Mouse (Mus musculus): ENCODE measurements around the gene Ubxn1. TPM values are rescaled to one million over a fixed set of nuclear protein-coding genes. Genes with fewer than 3 reads are reported as not detected.

Ubxn1 gene
- total RNA-seq, 1 experiment, result 220 TPM

GRCm38 (mm10) chr19:8852236-8852928 lies 18.9 kb upstream of the Ubxn1 start:
- no peak for TF ChIP-seq MAFK (IDR thresholded peaks at IDR 0.05; ENCODE audit: insufficient read depth, low read depth, low read length)
- TF ChIP-seq HCFC1 (IDR thresholded peaks at IDR 0.05; ENCODE audit: borderline replicate concordance, insufficient read depth, low read length), result no peak
- TF ChIP-seq CHD2 (IDR thresholded peaks at IDR 0.05; ENCODE audit: low read depth, low read length), result no peak
- no peak for TF ChIP-seq ZC3H11A (IDR thresholded peaks at IDR 0.05; ENCODE audit: borderline replicate concordance, low read depth, low read length)
- TF ChIP-seq ZNF384 (IDR thresholded peaks at IDR 0.05; ENCODE audit: low read depth, low read length), result no peak
- Histone ChIP-seq H3K4me3 (ENCODE audit: insufficient read depth in 1 of 2, low read depth in 1 of 2, low read length in 2 of 2, poor library complexity in 1 of 2, severe bottlenecking in 1 of 2) (peak overlapping the region; percentile 29 to 40; a peak in 2 of 4 replicates), H3K9me3 (ENCODE audit: control insufficient read depth, insufficient read depth, low read depth, low read length) (no peaks in the 10 kb centered on the region), H3K36me3 (ENCODE audit: control insufficient read depth, insufficient read depth, low read length, poor library complexity, severe bottlenecking) (0 out of 2 replicates have a peak, but pooled peaks cover 3% of the 10 kb centered on the region), H3K4me1 (ENCODE audit: control insufficient read depth in 2 of 2, insufficient read depth in 2 of 2, low read length in 2 of 2, poor library complexity in 1 of 2) (peaks cover 5 to 16% of the 10 kb centered on the region in 2 experiments; a peak in 2 of 4 replicates), H3K9ac (ENCODE audit: insufficient read depth, low read depth, low read length, poor library complexity, severe bottlenecking) (no peak overlapping the region), H3K27ac (ENCODE audit: insufficient read depth, low read depth, low read length, poor library complexity, severe bottlenecking) (no peak overlapping the region)
- in situ Hi-C loops (cut with MboI; ENCODE audit: low sequenced_read_pairs in 2 of 2, unreplicated experiment in 2 of 2), result loop anchor here (10.0 to 25.0 kb wide), 2 partner anchors 235 to 242 kb away; partner anchors contain the start of gene Scgb1a1 (in 1 of the 2)
- no peak for DNase-seq (ENCODE audit: low read depth, low spot score)

- H3K36me3 ChIP-seq (ENCODE audit: control insufficient read depth, insufficient read depth, low read length, poor library complexity, severe bottlenecking), result no peaks in the 10 kb centered on the region
- in situ Hi-C loops (cut with MboI; ENCODE audit: low sequenced_read_pairs in 2 of 2, unreplicated experiment in 2 of 2), result loop anchor here (10.0 to 25.0 kb wide), 2 partner anchors 234 to 242 kb away; partner anchors contain the start of gene Scgb1a1 (in 1 of the 2)
- no peak for TF ChIP-seq ZC3H11A (IDR thresholded peaks at IDR 0.05; ENCODE audit: borderline replicate concordance, low read depth, low read length)
- no peak for TF ChIP-seq MAFK (IDR thresholded peaks at IDR 0.05; ENCODE audit: insufficient read depth, low read depth, low read length)
- no peak for TF ChIP-seq CHD2 (IDR thresholded peaks at IDR 0.05; ENCODE audit: low read depth, low read length)
- no peak for TF ChIP-seq HCFC1 (IDR thresholded peaks at IDR 0.05; ENCODE audit: borderline replicate concordance, insufficient read depth, low read length)
- TF ChIP-seq ZNF384 (IDR thresholded peaks at IDR 0.05; ENCODE audit: low read depth, low read length), result no peak
- no peak overlapping the region for H3K4me3 ChIP-seq (ENCODE audit: insufficient read depth in 1 of 2, low read depth in 1 of 2, low read length in 2 of 2, poor library complexity in 1 of 2, severe bottlenecking in 1 of 2)
- no peaks in the 10 kb centered on the region for H3K9me3 ChIP-seq (ENCODE audit: control insufficient read depth, insufficient read depth, low read depth, low read length)
- peaks cover 5 to 9% of the 10 kb centered on the region in 2 experiments; a peak in 2 of 4 replicates for H3K4me1 ChIP-seq (ENCODE audit: control insufficient read depth in 2 of 2, insufficient read depth in 2 of 2, low read length in 2 of 2, poor library complexity in 1 of 2)
- H3K9ac ChIP-seq (ENCODE audit: insufficient read depth, low read depth, low read length, poor library complexity, severe bottlenecking), result no peak overlapping the region
- no peak for DNase-seq (ENCODE audit: low read depth, low spot score)
- H3K27ac ChIP-seq (ENCODE audit: insufficient read depth, low read depth, low read length, poor library complexity, severe bottlenecking), result no peak overlapping the region
These were observed 18.2 kb upstream of the Ubxn1 start for GRCm38 (mm10) chr19:8853117-8853516.

- Histone ChIP-seq H3K27ac (ENCODE audit: insufficient read depth, low read depth, low read length, poor library complexity, severe bottlenecking) (no peak overlapping the region), H3K9me3 (ENCODE audit: control insufficient read depth, insufficient read depth, low read depth, low read length) (no peaks in the 10 kb centered on the region), H3K4me1 (ENCODE audit: control insufficient read depth in 2 of 2, insufficient read depth in 2 of 2, low read length in 2 of 2, poor library complexity in 1 of 2) (no peaks in the 10 kb centered on the region), H3K4me3 (ENCODE audit: insufficient read depth in 1 of 2, low read depth in 1 of 2, low read length in 2 of 2, poor library complexity in 1 of 2, severe bottlenecking in 1 of 2) (no peak overlapping the region), H3K36me3 (ENCODE audit: control insufficient read depth, insufficient read depth, low read length, poor library complexity, severe bottlenecking) (no peaks in the 10 kb centered on the region), H3K9ac (ENCODE audit: insufficient read depth, low read depth, low read length, poor library complexity, severe bottlenecking) (no peak overlapping the region)
- DNase-seq (ENCODE audit: low read depth, low spot score), result no peak
- peak; percentile 97 for TF ChIP-seq MAFK (IDR thresholded peaks at IDR 0.05; ENCODE audit: insufficient read depth, low read depth, low read length)
- peak; percentile 71 for TF ChIP-seq ZC3H11A (IDR thresholded peaks at IDR 0.05; ENCODE audit: borderline replicate concordance, low read depth, low read length)
- TF ChIP-seq CHD2 (IDR thresholded peaks at IDR 0.05; ENCODE audit: low read depth, low read length), result no peak
- TF ChIP-seq ZNF384 (IDR thresholded peaks at IDR 0.05; ENCODE audit: low read depth, low read length), result no peak
- no peak for TF ChIP-seq HCFC1 (IDR thresholded peaks at IDR 0.05; ENCODE audit: borderline replicate concordance, insufficient read depth, low read length)
- in situ Hi-C loops (cut with MboI; ENCODE audit: low sequenced_read_pairs in 2 of 2, unreplicated experiment in 2 of 2), result loop anchor here (10.0 to 25.0 kb wide), 2 partner anchors 230 to 237 kb away; partner anchors contain the start of gene Scgb1a1 (in 1 of the 2)
These were observed 13.6 kb upstream of the Ubxn1 start for GRCm38 (mm10) chr19:8857689-8858088.

- Histone ChIP-seq H3K9me3 (ENCODE audit: control insufficient read depth, insufficient read depth, low read depth, low read length) (no peaks in the 10 kb centered on the region), H3K4me1 (ENCODE audit: control insufficient read depth in 2 of 2, insufficient read depth in 2 of 2, low read length in 2 of 2, poor library complexity in 1 of 2) (no peaks in the 10 kb centered on the region), H3K27ac (ENCODE audit: insufficient read depth, low read depth, low read length, poor library complexity, severe bottlenecking) (no peak overlapping the region), H3K9ac (ENCODE audit: insufficient read depth, low read depth, low read length, poor library complexity, severe bottlenecking) (no peak overlapping the region), H3K4me3 (ENCODE audit: insufficient read depth in 1 of 2, low read depth in 1 of 2, low read length in 2 of 2, poor library complexity in 1 of 2, severe bottlenecking in 1 of 2) (no peak overlapping the region), H3K36me3 (ENCODE audit: control insufficient read depth, insufficient read depth, low read length, poor library complexity, severe bottlenecking) (no peaks in the 10 kb centered on the region)
- no peak for DNase-seq (ENCODE audit: low read depth, low spot score)
- in situ Hi-C loops (cut with MboI; ENCODE audit: low sequenced_read_pairs in 2 of 2, unreplicated experiment in 2 of 2), result loop anchor here (10.0 to 25.0 kb wide), 2 partner anchors 228 to 236 kb away; partner anchors contain the start of gene Scgb1a1 (in 1 of the 2)
- no peak for TF ChIP-seq MAFK (IDR thresholded peaks at IDR 0.05; ENCODE audit: insufficient read depth, low read depth, low read length)
These were observed 12.3 kb upstream of the Ubxn1 start for GRCm38 (mm10) chr19:8859018-8859417.

Measured in ES-E14 (cell line).